Mouse (Mus musculus): ENCODE results near the gene Fli1. TPM values are rescaled to one million over a fixed set of nuclear protein-coding genes. Genes with fewer than 3 reads are reported as not detected.

Fli1 gene
- polyA plus RNA-seq, 1 experiment from 2014 or later: 7.9 TPM

GRCm38 (mm10) chr9:32534025-32534615, 8.5 kb downstream of the Fli1 start:
- Histone ChIP-seq H3K36me3 (replicated peaks) (no peaks in the 10 kb centered on the region), H3K27ac (no peak overlapping the region), H3K27me3 (replicated peaks) (peaks cover 23% of the 10 kb centered on the region), H3K4me2 (no peak overlapping the region), H3K9ac (no peak overlapping the region), H3K9me3 (no peaks in the 10 kb centered on the region), H3K4me3 (no peak overlapping the region), H3K4me1 (no peaks in the 10 kb centered on the region)
- no peak for ATAC-seq (replicated peaks)
- 83% methylated on average over 11 of the region's 11 CpGs for WGBS

DNA sequence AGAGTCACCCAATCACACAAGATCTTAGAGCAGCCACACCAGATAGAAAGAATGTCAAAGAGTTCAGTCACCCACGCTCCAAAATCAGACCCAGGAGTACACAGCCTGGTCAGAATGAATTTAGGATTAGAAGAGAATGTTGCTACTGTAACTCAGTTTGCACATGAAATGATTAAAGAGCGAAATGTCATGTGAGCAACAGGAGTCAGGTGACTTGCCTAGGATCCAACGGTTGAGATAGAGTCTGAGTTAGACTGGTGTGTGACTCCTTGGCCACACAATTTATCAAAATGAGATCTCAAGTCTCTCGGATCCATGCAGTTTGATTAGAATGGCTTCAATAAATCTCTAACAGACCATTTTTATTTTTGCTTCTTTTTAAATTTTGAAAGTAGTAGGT, 11.1 kb downstream of the Fli1 start:
- H3K27ac ChIP-seq: no peak overlapping the region
- H3K9ac ChIP-seq: no peak overlapping the region
- no peaks in the 10 kb centered on the region for H3K9me3 ChIP-seq
- 90% methylated on average over 4 of the region's 4 CpGs for WGBS
- peaks cover 9% of the 10 kb centered on the region; the same call in 1 of the 2 replicates for H3K27me3 ChIP-seq (replicated peaks)
- no peaks in the 10 kb centered on the region for H3K4me1 ChIP-seq
- H3K4me3 ChIP-seq: no peak overlapping the region
- H3K36me3 ChIP-seq (replicated peaks): no peaks in the 10 kb centered on the region
- no peak overlapping the region for H3K4me2 ChIP-seq
- no peak for ATAC-seq (replicated peaks)

- Histone ChIP-seq H3K4me3 (no peak overlapping the region), H3K27me3 (replicated peaks) (peaks cover 9% of the 10 kb centered on the region; the same call in 1 of the 2 replicates), H3K9me3 (no peaks in the 10 kb centered on the region), H3K36me3 (replicated peaks) (no peaks in the 10 kb centered on the region), H3K4me2 (no peak overlapping the region), H3K4me1 (no peaks in the 10 kb centered on the region), H3K9ac (no peak overlapping the region), H3K27ac (no peak overlapping the region)
- no peak for ATAC-seq (replicated peaks)
- 78% methylated on average over 1 of the region's 1 CpGs for WGBS
Observed at GRCm38 (mm10) chr9:32530975-32531374, 11.7 kb downstream of the Fli1 start.

DNA sequence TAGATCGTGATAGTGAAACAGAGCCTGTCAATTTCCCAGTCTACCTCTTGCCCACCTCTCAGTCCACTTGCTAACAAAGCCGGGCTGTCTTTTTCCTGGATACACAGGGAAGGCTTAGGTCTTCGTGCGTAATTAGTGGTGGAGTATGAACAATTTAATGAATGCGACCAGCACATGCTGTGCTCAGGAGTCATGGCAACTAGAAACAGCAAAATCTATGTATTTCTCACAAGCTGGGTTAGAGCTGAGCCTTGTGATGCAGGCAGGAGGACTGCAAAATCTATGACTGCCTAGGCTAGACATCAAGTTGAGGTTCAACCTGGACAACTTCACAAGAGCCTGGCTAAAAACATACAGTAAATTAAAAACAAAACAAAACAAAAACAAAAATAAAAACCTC, 12.5 kb downstream of the Fli1 start:
- no peak overlapping the region for H3K9ac ChIP-seq
- H3K4me2 ChIP-seq: no peak overlapping the region
- H3K4me3 ChIP-seq: no peak overlapping the region
- WGBS: 48% methylated on average over 5 of the region's 5 CpGs
- no peaks in the 10 kb centered on the region for H3K36me3 ChIP-seq (replicated peaks)
- no peak overlapping the region for H3K27ac ChIP-seq
- peaks cover 8% of the 10 kb centered on the region; the same call in 1 of the 2 replicates for H3K27me3 ChIP-seq (replicated peaks)
- no peak for ATAC-seq (replicated peaks)
- no peaks in the 10 kb centered on the region for H3K4me1 ChIP-seq
- no peaks in the 10 kb centered on the region for H3K9me3 ChIP-seq

DNA sequence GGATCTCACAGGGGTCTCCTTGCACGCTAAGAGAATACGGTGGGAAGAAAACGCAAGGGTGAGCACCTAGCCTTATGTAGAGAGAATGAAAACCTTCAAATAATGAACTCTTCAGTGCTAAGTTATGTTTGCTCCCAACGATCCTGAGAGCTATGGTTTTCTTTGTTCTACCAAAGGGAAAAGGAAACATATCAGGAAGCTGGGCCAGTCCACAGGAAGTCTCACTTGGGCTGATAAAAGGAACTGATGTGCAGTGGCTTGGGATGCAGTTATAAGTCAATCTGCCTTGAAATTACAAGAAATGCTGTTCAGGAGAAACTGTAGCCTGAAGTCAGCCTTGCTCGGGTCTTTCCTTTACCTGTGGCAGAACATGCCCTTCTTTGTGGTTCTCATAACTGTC, 13.1 kb downstream of the Fli1 start:
- H3K4me1 ChIP-seq: no peaks in the 10 kb centered on the region
- no peak overlapping the region for H3K4me2 ChIP-seq
- 0 out of 2 replicates have a peak, but pooled peaks cover 4% of the 10 kb centered on the region for H3K27me3 ChIP-seq (replicated peaks)
- no peak overlapping the region for H3K9ac ChIP-seq
- ATAC-seq (replicated peaks): no peak
- H3K36me3 ChIP-seq (replicated peaks): no peaks in the 10 kb centered on the region
- H3K4me3 ChIP-seq: no peak overlapping the region
- no peaks in the 10 kb centered on the region for H3K9me3 ChIP-seq
- H3K27ac ChIP-seq: no peak overlapping the region
- WGBS: 88% methylated on average over 5 of the region's 5 CpGs

- H3K36me3 ChIP-seq (replicated peaks): no peaks in the 10 kb centered on the region
- no peaks in the 10 kb centered on the region for H3K9me3 ChIP-seq
- H3K9ac ChIP-seq: no peak overlapping the region
- no peak for ATAC-seq (replicated peaks)
- no peaks in the 10 kb centered on the region for H3K4me1 ChIP-seq
- H3K27ac ChIP-seq: no peak overlapping the region
- no peak overlapping the region for H3K4me3 ChIP-seq
- 91% methylated on average over 7 of the region's 7 CpGs for WGBS
- no peak overlapping the region for H3K4me2 ChIP-seq
- H3K27me3 ChIP-seq (replicated peaks): no peaks in the 10 kb centered on the region
Observed at GRCm38 (mm10) chr9:32527329-32527728, 15.3 kb downstream of the Fli1 start.

GRCm38 (mm10) chr9:32525787-32526186, 16.9 kb downstream of the Fli1 start:
- no peak overlapping the region for H3K9ac ChIP-seq
- ATAC-seq (replicated peaks): no peak
- no peak overlapping the region for H3K4me2 ChIP-seq
- no peaks in the 10 kb centered on the region for H3K36me3 ChIP-seq (replicated peaks)
- no peaks in the 10 kb centered on the region for H3K9me3 ChIP-seq
- no peaks in the 10 kb centered on the region for H3K4me1 ChIP-seq
- 80% methylated on average over 5 of the region's 5 CpGs for WGBS
- no peak overlapping the region for H3K4me3 ChIP-seq
- H3K27ac ChIP-seq: no peak overlapping the region
- no peaks in the 10 kb centered on the region for H3K27me3 ChIP-seq (replicated peaks)

DNA sequence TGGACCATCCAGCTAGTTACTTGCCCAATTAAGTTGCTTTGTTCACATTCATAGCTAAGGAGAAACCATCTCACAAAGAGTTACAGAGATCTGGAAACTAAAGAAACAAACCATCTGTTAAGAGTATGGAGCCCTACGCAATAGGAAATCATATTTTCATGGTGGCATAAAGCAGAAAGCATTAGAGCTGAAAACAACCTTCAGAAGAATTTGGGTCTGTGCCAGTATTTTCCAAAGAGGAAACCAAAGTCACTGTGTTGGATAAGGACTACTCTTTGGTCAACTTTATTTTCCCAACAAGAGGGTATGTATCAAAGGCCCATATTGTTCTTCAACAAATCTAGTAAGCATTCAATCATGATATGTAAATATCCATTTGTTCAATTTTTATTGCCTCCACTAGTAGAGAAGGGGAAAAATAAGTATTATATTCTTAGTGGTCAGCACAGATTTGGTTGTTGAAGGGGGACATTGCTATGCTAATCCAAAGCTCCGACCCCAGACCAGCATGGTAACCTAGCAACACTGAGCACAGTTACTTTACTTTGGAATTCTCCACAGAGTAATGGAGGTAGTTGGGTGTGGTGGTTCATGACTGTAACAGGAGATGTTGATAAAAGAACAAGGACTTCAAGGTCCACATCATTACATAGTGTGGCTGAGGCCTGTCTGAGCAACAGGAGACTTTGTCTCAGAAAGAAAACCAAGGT, 20.0 kb downstream of the Fli1 start:
- no peak overlapping the region for H3K27ac ChIP-seq
- H3K4me3 ChIP-seq: no peak overlapping the region
- H3K36me3 ChIP-seq (replicated peaks): no peaks in the 10 kb centered on the region
- no peak overlapping the region for H3K4me2 ChIP-seq
- WGBS: 62% methylated on average over 2 of the region's 2 CpGs
- no peaks in the 10 kb centered on the region for H3K27me3 ChIP-seq (replicated peaks)
- H3K4me1 ChIP-seq: no peaks in the 10 kb centered on the region
- ATAC-seq (replicated peaks): no peak
- no peaks in the 10 kb centered on the region for H3K9me3 ChIP-seq
- no peak overlapping the region for H3K9ac ChIP-seq

GRCm38 (mm10) chr9:32521331-32521730, 21.3 kb downstream of the Fli1 start:
- 82% methylated on average over 3 of the region's 3 CpGs for WGBS
- no peak overlapping the region for H3K9ac ChIP-seq
- H3K27me3 ChIP-seq (replicated peaks): no peaks in the 10 kb centered on the region
- H3K4me2 ChIP-seq: no peak overlapping the region
- no peaks in the 10 kb centered on the region for H3K4me1 ChIP-seq
- H3K9me3 ChIP-seq: no peaks in the 10 kb centered on the region
- H3K27ac ChIP-seq: no peak overlapping the region
- H3K4me3 ChIP-seq: no peak overlapping the region
- no peaks in the 10 kb centered on the region for H3K36me3 ChIP-seq (replicated peaks)
- no peak for ATAC-seq (replicated peaks)

GRCm38 (mm10) chr9:32520821-32521220, 21.8 kb downstream of the Fli1 start:
- no peaks in the 10 kb centered on the region for H3K36me3 ChIP-seq (replicated peaks)
- WGBS: 82% methylated on average over 6 of the region's 6 CpGs
- no peak for ATAC-seq (replicated peaks)
- H3K9me3 ChIP-seq: no peaks in the 10 kb centered on the region
- no peak overlapping the region for H3K4me2 ChIP-seq
- H3K27ac ChIP-seq: no peak overlapping the region
- H3K4me1 ChIP-seq: no peaks in the 10 kb centered on the region
- no peak overlapping the region for H3K9ac ChIP-seq
- H3K4me3 ChIP-seq: no peak overlapping the region
- H3K27me3 ChIP-seq (replicated peaks): no peaks in the 10 kb centered on the region

- no peak overlapping the region for H3K9ac ChIP-seq
- no peak overlapping the region for H3K4me3 ChIP-seq
- no peak for ATAC-seq (replicated peaks)
- no peak overlapping the region for H3K27ac ChIP-seq
- no peaks in the 10 kb centered on the region for H3K27me3 ChIP-seq (replicated peaks)
- H3K36me3 ChIP-seq (replicated peaks): no peaks in the 10 kb centered on the region
- 76% methylated on average over 22 of the region's 22 CpGs for WGBS
- no peak overlapping the region for H3K4me2 ChIP-seq
- no peaks in the 10 kb centered on the region for H3K4me1 ChIP-seq
- no peaks in the 10 kb centered on the region for H3K9me3 ChIP-seq
Observed at GRCm38 (mm10) chr9:32519101-32520051, 23.3 kb downstream of the Fli1 start.

GRCm38 (mm10) chr9:32518351-32519075, 24.1 kb downstream of the Fli1 start:
- no peak for ATAC-seq (replicated peaks)
- Histone ChIP-seq H3K9ac (no peak overlapping the region), H3K27ac (no peak overlapping the region), H3K27me3 (replicated peaks) (no peaks in the 10 kb centered on the region), H3K4me2 (no peak overlapping the region), H3K36me3 (replicated peaks) (no peaks in the 10 kb centered on the region), H3K4me1 (no peaks in the 10 kb centered on the region), H3K4me3 (no peak overlapping the region), H3K9me3 (no peaks in the 10 kb centered on the region)
- 70% methylated on average over 13 of the region's 13 CpGs for WGBS

Data from midbrain, embryonic 15.5 days (tissue).